Mouse (Mus musculus): ENCODE results near the gene Jmjd1c.

DNA sequence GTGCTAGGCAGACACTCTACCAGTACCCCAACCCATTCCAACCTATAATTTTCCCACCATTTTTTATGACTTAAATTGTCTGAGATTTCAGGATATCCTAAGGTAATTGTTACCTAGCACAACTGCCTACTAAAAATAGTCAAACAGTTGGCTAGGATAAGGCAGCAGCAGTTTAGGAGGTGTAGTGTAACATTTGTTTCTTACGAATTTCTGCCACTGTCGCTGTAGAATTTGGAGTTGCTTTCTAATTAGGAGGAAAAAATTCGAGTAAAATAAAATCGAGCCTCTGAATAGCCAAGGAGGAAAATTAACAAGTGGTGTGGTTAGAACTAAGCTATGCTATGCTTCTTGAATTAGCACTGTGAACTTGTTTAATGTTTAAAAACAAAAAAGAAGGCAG lies 101.3 kb downstream of the Jmjd1c start:
- TF ChIP-seq CHD2 (IDR thresholded peaks at IDR 0.05; ENCODE audit: low read depth, low read length) = no peak
- TF ChIP-seq ZNF384 (IDR thresholded peaks at IDR 0.05; ENCODE audit: low read depth, low read length) = no peak
- no peak for TF ChIP-seq HCFC1 (IDR thresholded peaks at IDR 0.05; ENCODE audit: borderline replicate concordance, insufficient read depth, low read length)
